Mouse (Mus musculus) G1E-ER4 (cell line): ENCODE measurements around the gene Tdp1. TPM values are rescaled to one million over a fixed set of nuclear protein-coding genes. Genes with fewer than 3 reads are reported as not detected.

Experiments used
- GATA1 ChIP-seq: IDR thresholded peaks from one replicate; pipeline ENCODE4 v1.8.0; 2012; ENCODE audit warnings: low read length, inconsistent platforms
- polyA plus RNA-seq: library from polyadenylated mRNA; stranded (reverse); fragments of >175 nt; gene quantifications from 2 replicates; pipeline ENCODE4 v1.2.3, GENCODE M21; 2012

Tdp1 gene
- polyA plus RNA-seq, 1 experiment, result 17.4 TPM

GRCm38 (mm10) chr12:100002914-100003587, 118.7 kb downstream of the Tdp1 start:
- TF ChIP-seq GATA1, result no peak

Other genes with a start within 250 kb of the Tdp1 start
- gene Efcab11, start 78 bp upstream of the Tdp1 start, polyA plus RNA-seq, result 2.7 and 4.0 TPM in 2 replicates
- not detected in 2 replicates for gene Kcnk13, start 80.0 kb downstream of the Tdp1 start, polyA plus RNA-seq
- 11.4 and 52.3 TPM in 2 replicates for gene Psmc1, start 225.6 kb downstream of the Tdp1 start, polyA plus RNA-seq